In the genomic region with DNA sequence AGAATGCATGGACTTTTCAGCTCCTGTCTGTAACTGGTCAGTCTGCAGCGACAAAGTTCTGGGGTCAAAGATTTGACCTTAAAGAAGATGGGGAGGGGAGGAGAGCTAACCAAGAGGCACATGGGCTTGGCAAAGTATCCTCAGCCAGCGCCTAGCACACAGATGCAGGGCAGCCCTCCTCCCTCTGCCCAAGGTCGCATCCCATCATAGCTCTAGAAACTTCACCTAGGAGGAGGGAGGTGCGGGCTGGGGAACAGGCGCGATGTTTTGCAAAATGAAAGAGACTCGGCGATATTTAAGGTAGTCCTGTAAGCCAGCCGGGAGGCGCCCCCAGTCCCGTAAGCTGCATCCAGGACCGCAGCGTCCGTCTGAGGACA, we compare ENCODE assay signal across 9 mouse cellular contexts. TPM values are rescaled to one million over a fixed set of nuclear protein-coding genes. Genes with fewer than 3 reads are reported as not detected.
DNase-seq lines count a peak whose midpoint lies in the region; ATAC-seq lines count a peak whose summit lies in the region.
"Had no signal": no experiment of that assay in that cellular context is flagged by ENCODE, and none has a peak within 500 bp of the region (broad histone marks: within the 10 kb centered on the region; RNA-seq: fewer than 3 reads in every experiment).

No protein-coding gene starts in this region.

- no peaks in the 10 kb centered on the region for H3K9me3 ChIP-seq in hindbrain, embryonic 13.5 days
- no peaks in the 10 kb centered on the region for H3K9me3 ChIP-seq in midbrain, embryonic 16.5 days (replicated peaks; ENCODE audit: control insufficient read depth, low read length, poor library complexity, severe bottlenecking)

- peak overlapping the region; percentile 74 for H3K4me3 ChIP-seq in hindbrain, embryonic 13.5 days
- H3K4me3 ChIP-seq in midbrain, embryonic 16.5 days (ENCODE audit: low read depth, low read length) = peak overlapping the region; percentile 75

- ATAC-seq in hindbrain, embryonic 13.5 days (ENCODE audit: low FRiP score) = peak; percentile 18; the same call in 1 of the 2 replicates
- ATAC-seq in midbrain, embryonic 16.5 days = peak; percentile 44

- no peaks in the 10 kb centered on the region for H3K36me3 ChIP-seq in hindbrain, embryonic 13.5 days
- no peaks in the 10 kb centered on the region for H3K36me3 ChIP-seq in midbrain, embryonic 16.5 days (ENCODE audit: control insufficient read depth, insufficient read depth, low read length)

- peak overlapping the region; percentile 83 for H3K9ac ChIP-seq in hindbrain, embryonic 13.5 days
- H3K9ac ChIP-seq in midbrain, embryonic 16.5 days (ENCODE audit: low read depth, low read length) = peak overlapping the region; percentile 66

- DNase-seq in kidney, postnatal 14 days = peak; percentile 6
- no peak for DNase-seq in kidney, postnatal 36 days
- peak; percentile 31 for DNase-seq in embryo, embryonic 9.5 days (ENCODE audit: extremely low spot score)
- no peak for DNase-seq in gastrocnemius, postnatal 25 days
- no peak for DNase-seq in spleen, adult 12 weeks (ENCODE audit: low spot score)
- DNase-seq in gastrocnemius, postnatal 4 days (ENCODE audit: low spot score in 2 of 2) = no peak

- H3K27ac ChIP-seq in hindbrain, embryonic 13.5 days = no peak overlapping the region
- H3K27ac ChIP-seq in midbrain, embryonic 16.5 days (ENCODE audit: low read length) = no peak overlapping the region
- H3K27ac ChIP-seq: macrophage had no signal

- H3K27me3 ChIP-seq in hindbrain, embryonic 13.5 days = peaks cover 73% of the 10 kb centered on the region
- H3K27me3 ChIP-seq in midbrain, embryonic 16.5 days (ENCODE audit: control insufficient read depth, insufficient read depth, low read depth, low read length) = peaks cover 19% of the 10 kb centered on the region

- WGBS in hindbrain, embryonic 13.5 days = 1% methylated on average over 14 of the region's 14 CpGs
- WGBS in midbrain, embryonic 16.5 days = 2% methylated on average over 14 of the region's 14 CpGs

- peak overlapping the region; percentile 99 for H3K4me2 ChIP-seq in hindbrain, embryonic 13.5 days
- H3K4me2 ChIP-seq in midbrain, embryonic 16.5 days (ENCODE audit: low read length) = peak overlapping the region; percentile 99

- peaks cover 20% of the 10 kb centered on the region for H3K4me1 ChIP-seq in hindbrain, embryonic 13.5 days (replicated peaks)
- H3K4me1 ChIP-seq in midbrain, embryonic 16.5 days (ENCODE audit: control insufficient read depth, insufficient read depth, low read length) = peaks cover 3% of the 10 kb centered on the region

RNA-seq across cellular contexts. Expression of a gene that starts 0.5 kb away (rescaled TPM):
- polyA plus RNA-seq in hindbrain, embryonic 13.5 days (2015; fragmentation: Nextera tagmentation; extraction: Ambion mirVana) = 0.32 and 0.52 TPM in 2 replicates
- 0.20 and 0.26 TPM in 2 replicates for polyA plus RNA-seq in midbrain, embryonic 16.5 days (2015; fragmentation: Nextera tagmentation; extraction: Ambion mirVana)
- total RNA-seq in gastrocnemius, postnatal 25 days (2021) = 1 to 10 TPM; 1.1 to 2.6 TPM
- total RNA-seq in gastrocnemius, postnatal 4 days (2021) = 1 to 10 TPM; 7.0 to 7.7 TPM
- polyA plus RNA-seq: macrophage had no signal

RNA-seq across cellular contexts. Expression of a gene that starts 6.8 kb away (rescaled TPM):
- polyA plus RNA-seq in hindbrain, embryonic 13.5 days (2015; fragmentation: Nextera tagmentation; extraction: Ambion mirVana) = not detected in 2 replicates
- not detected in 2 replicates for polyA plus RNA-seq in midbrain, embryonic 16.5 days (2015; fragmentation: Nextera tagmentation; extraction: Ambion mirVana)
- not detected for total RNA-seq in gastrocnemius, postnatal 25 days (2021)
- total RNA-seq in gastrocnemius, postnatal 4 days (2021) = not detected
- polyA plus RNA-seq: macrophage had no signal

Comparison
In these comparisons a context has a peak if more than half of its experiments do, and no peak if none do; other contexts are left out.
1. DNase-seq: peak in kidney, postnatal 14 days (single experiment) and embryo, embryonic 9.5 days (single experiment); none in kidney, postnatal 36 days (0 of 2), gastrocnemius, postnatal 25 days (single experiment), spleen, adult 12 weeks (single experiment) and gastrocnemius, postnatal 4 days (0 of 2).